Mouse (Mus musculus): ENCODE measurements around the gene Dscaml1.

GRCm38 (mm10) chr9:45539265-45540044 lies 113.0 kb downstream of the Dscaml1 start:
- TF ChIP-seq CTCF (conservative IDR thresholded peaks at IDR 0.05; ENCODE audit: insufficient read depth, insufficient read length, low read depth, low read length), result no peak
- TF ChIP-seq POLR2A (IDR thresholded peaks at IDR 0.05; ENCODE audit: low read depth, low read length), result no peak

Data from kidney, adult 2 months (tissue).